Mouse (Mus musculus): ENCODE measurements at regions not wholly inside any gene's neighbourhood (a gene's known extent, or its start where the extent isn't known, plus 50 kb on each side); places are given as distances from the start of the nearest gene placed in this dataset.
A peak's percentile ranks its signal among the peaks of the same experiment; 100 is the strongest.

GRCm38 (mm10) chrX:130808530-130809235 is 1059.1 kb downstream of the Diaph2 start:
- no peak for DNase-seq (ENCODE audit: low read depth, low spot score)

GRCm38 (mm10) chrX:130818916-130819315 is 1069.4 kb downstream of the Diaph2 start:
- no peak for DNase-seq (ENCODE audit: low read depth, low spot score)

GRCm38 (mm10) chrX:130819707-130820106 is 1070.2 kb downstream of the Diaph2 start:
- no peak for DNase-seq (ENCODE audit: low read depth, low spot score)

GRCm38 (mm10) chrX:130820168-130820567 is 1070.6 kb downstream of the Diaph2 start:
- no peak for DNase-seq (ENCODE audit: low read depth, low spot score)

- DNase-seq (ENCODE audit: low read depth, low spot score) = no peak
Observed at GRCm38 (mm10) chrX:130823943-130824342, 1074.4 kb downstream of the Diaph2 start.

GRCm38 (mm10) chrX:130835835-130836234 is 1086.3 kb downstream of the Diaph2 start:
- no peak for DNase-seq (ENCODE audit: low read depth, low spot score)

GRCm38 (mm10) chrX:130843141-130843540 is 1093.6 kb downstream of the Diaph2 start:
- DNase-seq (ENCODE audit: low read depth, low spot score) = peak; percentile 3

- DNase-seq (ENCODE audit: low read depth, low spot score) = no peak
Observed at GRCm38 (mm10) chrX:130866506-130866905, 1117.0 kb downstream of the Diaph2 start.

- DNase-seq (ENCODE audit: low read depth, low spot score) = no peak
Observed at GRCm38 (mm10) chrX:130874157-130874556, 1124.6 kb downstream of the Diaph2 start.

- DNase-seq (ENCODE audit: low read depth, low spot score) = peak; percentile 37
Observed at GRCm38 (mm10) chrX:130875289-130875688, 1125.7 kb downstream of the Diaph2 start.

- no peak for DNase-seq (ENCODE audit: low read depth, low spot score)
Observed at GRCm38 (mm10) chrX:130876120-130876519, 1126.6 kb downstream of the Diaph2 start.
